Mouse (Mus musculus): ENCODE results near the gene Med21. TPM values are rescaled to one million over a fixed set of nuclear protein-coding genes. Genes with fewer than 3 reads are reported as not detected.

Med21 gene
- polyA plus RNA-seq, 1 experiment = not detected

GRCm38 (mm10) chr6:146616670-146617069, 25.7 kb upstream of the Med21 start:
- Histone ChIP-seq H3K4me3 (ENCODE audit: insufficient read depth, low read depth, low read length) (no peak overlapping the region), H3K27ac (ENCODE audit: insufficient read depth, low read depth, low read length) (no peak overlapping the region), H3K4me1 (ENCODE audit: control insufficient read depth, insufficient read depth, low read length) (peaks cover 9% of the 10 kb centered on the region)
- 86% methylated on average over 2 of the region's 2 CpGs for WGBS
- TF ChIP-seq POLR2A (IDR thresholded peaks at IDR 0.05; ENCODE audit: insufficient read depth, low read depth, low read length) (no peak), CTCF (IDR thresholded peaks at IDR 0.05; ENCODE audit: insufficient read depth, low read depth, low read length) (no peak)

- Histone ChIP-seq H3K27ac (ENCODE audit: insufficient read depth, low read depth, low read length) (no peak overlapping the region), H3K4me3 (ENCODE audit: insufficient read depth, low read depth, low read length) (no peak overlapping the region), H3K4me1 (ENCODE audit: control insufficient read depth, insufficient read depth, low read length) (peaks cover 9% of the 10 kb centered on the region)
- 59% methylated on average over 3 of the region's 3 CpGs for WGBS
- TF ChIP-seq POLR2A (IDR thresholded peaks at IDR 0.05; ENCODE audit: insufficient read depth, low read depth, low read length) (no peak), CTCF (IDR thresholded peaks at IDR 0.05; ENCODE audit: insufficient read depth, low read depth, low read length) (no peak)
These were observed 14.2 kb upstream of the Med21 start for GRCm38 (mm10) chr6:146628123-146628522.

- no peak overlapping the region for H3K27ac ChIP-seq (ENCODE audit: insufficient read depth, low read depth, low read length)
- H3K4me3 ChIP-seq (ENCODE audit: insufficient read depth, low read depth, low read length) = no peak overlapping the region
- TF ChIP-seq CTCF (IDR thresholded peaks at IDR 0.05; ENCODE audit: insufficient read depth, low read depth, low read length) = no peak
- peaks cover 10% of the 10 kb centered on the region for H3K4me1 ChIP-seq (ENCODE audit: control insufficient read depth, insufficient read depth, low read length)
- WGBS = 80% methylated on average over 9 of the region's 9 CpGs
These were observed 12.3 kb upstream of the Med21 start for GRCm38 (mm10) chr6:146629781-146630756.

GRCm38 (mm10) chr6:146630961-146631360, 11.4 kb upstream of the Med21 start:
- no peak overlapping the region for H3K4me3 ChIP-seq (ENCODE audit: insufficient read depth, low read depth, low read length)
- WGBS = 75% methylated on average over 4 of the region's 4 CpGs
- no peak for TF ChIP-seq POLR2A (IDR thresholded peaks at IDR 0.05; ENCODE audit: insufficient read depth, low read depth, low read length)
- TF ChIP-seq CTCF (IDR thresholded peaks at IDR 0.05; ENCODE audit: insufficient read depth, low read depth, low read length) = no peak

GRCm38 (mm10) chr6:146631847-146632246, 10.5 kb upstream of the Med21 start:
- H3K27ac ChIP-seq (ENCODE audit: insufficient read depth, low read depth, low read length) = no peak overlapping the region
- H3K4me1 ChIP-seq (ENCODE audit: control insufficient read depth, insufficient read depth, low read length) = peaks cover 6% of the 10 kb centered on the region
- WGBS = 78% methylated on average over 8 of the region's 8 CpGs
- no peak for TF ChIP-seq CTCF (IDR thresholded peaks at IDR 0.05; ENCODE audit: insufficient read depth, low read depth, low read length)
- TF ChIP-seq POLR2A (IDR thresholded peaks at IDR 0.05; ENCODE audit: insufficient read depth, low read depth, low read length) = no peak
- H3K4me3 ChIP-seq (ENCODE audit: insufficient read depth, low read depth, low read length) = no peak overlapping the region

More at GRCm38 (mm10) chr6:146630961-146631360, 11.4 kb upstream of the Med21 start:
- Histone ChIP-seq H3K27ac (ENCODE audit: insufficient read depth, low read depth, low read length) (no peak overlapping the region), H3K4me1 (ENCODE audit: control insufficient read depth, insufficient read depth, low read length) (peaks cover 10% of the 10 kb centered on the region)

GRCm38 (mm10) chr6:146632403-146632802, 9.9 kb upstream of the Med21 start:
- peaks cover 6% of the 10 kb centered on the region for H3K4me1 ChIP-seq (ENCODE audit: control insufficient read depth, insufficient read depth, low read length)
- no peak overlapping the region for H3K4me3 ChIP-seq (ENCODE audit: insufficient read depth, low read depth, low read length)
- no peak overlapping the region for H3K27ac ChIP-seq (ENCODE audit: insufficient read depth, low read depth, low read length)
- 68% methylated on average over 9 of the region's 9 CpGs for WGBS
- TF ChIP-seq POLR2A (IDR thresholded peaks at IDR 0.05; ENCODE audit: insufficient read depth, low read depth, low read length) = no peak
- TF ChIP-seq CTCF (IDR thresholded peaks at IDR 0.05; ENCODE audit: insufficient read depth, low read depth, low read length) = no peak

- H3K4me3 ChIP-seq (ENCODE audit: insufficient read depth, low read depth, low read length) = peak overlapping the region; percentile 81
- peaks cover 6% of the 10 kb centered on the region for H3K4me1 ChIP-seq (ENCODE audit: control insufficient read depth, insufficient read depth, low read length)
- WGBS = 31% methylated on average over 8 of the region's 8 CpGs
- H3K27ac ChIP-seq (ENCODE audit: insufficient read depth, low read depth, low read length) = peak overlapping the region; percentile 42
- TF ChIP-seq POLR2A (IDR thresholded peaks at IDR 0.05; ENCODE audit: insufficient read depth, low read depth, low read length) (no peak), CTCF (IDR thresholded peaks at IDR 0.05; ENCODE audit: insufficient read depth, low read depth, low read length) (no peak)
These were observed 9.2 kb upstream of the Med21 start for GRCm38 (mm10) chr6:146633097-146633496.

GRCm38 (mm10) chr6:146633629-146634014, 8.7 kb upstream of the Med21 start:
- peak overlapping the region; percentile 81 for H3K4me3 ChIP-seq (ENCODE audit: insufficient read depth, low read depth, low read length)
- peak overlapping the region; percentile 89 for H3K27ac ChIP-seq (ENCODE audit: insufficient read depth, low read depth, low read length)
- WGBS = 4% methylated on average over 14 of the region's 14 CpGs
- TF ChIP-seq CTCF (IDR thresholded peaks at IDR 0.05; ENCODE audit: insufficient read depth, low read depth, low read length) = no peak
- no peak for TF ChIP-seq POLR2A (IDR thresholded peaks at IDR 0.05; ENCODE audit: insufficient read depth, low read depth, low read length)
- peaks cover 6% of the 10 kb centered on the region for H3K4me1 ChIP-seq (ENCODE audit: control insufficient read depth, insufficient read depth, low read length)

GRCm38 (mm10) chr6:146634015-146634722, 8.2 kb upstream of the Med21 start:
- peak overlapping the region; percentile 81 for H3K4me3 ChIP-seq (ENCODE audit: insufficient read depth, low read depth, low read length)

More at GRCm38 (mm10) chr6:146634015-146634722, 8.2 kb upstream of the Med21 start:
- 2% methylated on average over 81 of the region's 82 CpGs for WGBS
- TF ChIP-seq POLR2A (IDR thresholded peaks at IDR 0.05; ENCODE audit: insufficient read depth, low read depth, low read length) = peak; percentile 64; the same call in 1 of the 2 replicates
- no peak for TF ChIP-seq CTCF (IDR thresholded peaks at IDR 0.05; ENCODE audit: insufficient read depth, low read depth, low read length)
- Histone ChIP-seq H3K27ac (ENCODE audit: insufficient read depth, low read depth, low read length) (peak overlapping the region; percentile 89), H3K4me1 (ENCODE audit: control insufficient read depth, insufficient read depth, low read length) (peaks cover 6% of the 10 kb centered on the region)
